Mouse (Mus musculus): ENCODE data around the gene Rbfox3. TPM values are rescaled to one million over a fixed set of nuclear protein-coding genes. Genes with fewer than 3 reads are reported as not detected.

Gene Rbfox3
- total and polyA plus RNA-seq, 2 experiments from 2014 or later: 52.6 to 76.8 TPM

DNA sequence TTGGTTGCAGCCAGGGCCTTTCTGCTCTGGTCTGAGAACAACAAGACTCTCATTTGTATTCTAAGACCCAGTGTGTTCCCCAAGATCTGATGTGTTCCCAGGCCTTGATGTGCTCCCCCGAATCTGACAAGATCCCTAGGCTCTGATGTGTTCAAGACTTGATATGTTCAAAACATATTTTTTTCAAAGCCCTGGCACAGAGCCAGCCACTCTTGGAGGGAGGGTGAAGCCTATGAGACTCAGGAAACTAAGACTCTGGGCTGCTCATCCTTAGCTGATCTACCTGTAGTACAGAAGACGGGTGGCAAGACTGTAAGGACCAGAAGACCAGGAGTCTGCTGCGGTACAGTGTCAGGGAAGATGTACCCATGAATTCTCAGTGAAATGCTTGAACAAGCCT, 264.5 kb downstream of the Rbfox3 start:
- Histone ChIP-seq H3K9ac (replicated peaks; ENCODE audit: low read length) (no peak overlapping the region), H3K9me3 (ENCODE audit: low read length) (no peaks in the 10 kb centered on the region), H3K27ac (no peak overlapping the region), H3K4me3 (ENCODE audit: low read length) (no peak overlapping the region), H3K27me3 (ENCODE audit: insufficient read depth, low read length) (no peaks in the 10 kb centered on the region), H3K36me3 (ENCODE audit: insufficient read depth, low read length) (no peaks in the 10 kb centered on the region), H3K4me1 (ENCODE audit: insufficient read depth, low read length) (no peaks in the 10 kb centered on the region; the same call in 1 of the 2 replicates), H3K4me2 (ENCODE audit: low read depth, low read length) (no peak overlapping the region)
- no peak for TF ChIP-seq CTCF (IDR thresholded peaks at IDR 0.05; ENCODE audit: low read depth)
- no peak for ATAC-seq
- WGBS: 85% methylated on average over 3 of the region's 3 CpGs
- no peak for DNase-seq (ENCODE audit: low spot score)

DNA sequence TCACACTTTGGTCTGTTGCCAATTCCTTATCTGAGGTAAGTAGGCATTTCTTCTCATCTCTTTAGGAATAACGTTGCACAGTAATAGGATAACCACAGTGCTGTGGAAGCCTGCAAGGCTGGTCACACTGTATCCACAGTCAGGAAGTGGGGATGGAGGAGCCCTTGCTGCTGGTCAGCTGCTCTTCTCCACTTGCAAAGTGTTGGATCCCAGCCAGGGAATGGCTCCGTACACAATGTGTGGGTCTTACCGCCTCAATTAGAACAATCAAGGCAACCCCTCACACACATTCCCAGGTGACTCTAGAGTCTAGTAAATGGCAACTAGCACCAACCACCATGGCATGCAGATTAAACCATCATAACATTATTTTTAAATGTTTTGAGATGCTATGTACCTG, 266.2 kb downstream of the Rbfox3 start:
- TF ChIP-seq CTCF (IDR thresholded peaks at IDR 0.05; ENCODE audit: low read depth): no peak
- H3K27me3 ChIP-seq (ENCODE audit: insufficient read depth, low read length): no peaks in the 10 kb centered on the region
- no peaks in the 10 kb centered on the region for H3K36me3 ChIP-seq (ENCODE audit: insufficient read depth, low read length)
- H3K9ac ChIP-seq (replicated peaks; ENCODE audit: low read length): no peak overlapping the region
- H3K4me3 ChIP-seq (ENCODE audit: low read length): no peak overlapping the region
- H3K27ac ChIP-seq: no peak overlapping the region
- WGBS: 82% methylated on average over 3 of the region's 3 CpGs
- no peak for DNase-seq (ENCODE audit: low spot score)
- H3K4me2 ChIP-seq (ENCODE audit: low read depth, low read length): no peak overlapping the region
- no peaks in the 10 kb centered on the region for H3K4me1 ChIP-seq (ENCODE audit: insufficient read depth, low read length)
- no peaks in the 10 kb centered on the region for H3K9me3 ChIP-seq (ENCODE audit: low read length)
- no peak for ATAC-seq

DNA sequence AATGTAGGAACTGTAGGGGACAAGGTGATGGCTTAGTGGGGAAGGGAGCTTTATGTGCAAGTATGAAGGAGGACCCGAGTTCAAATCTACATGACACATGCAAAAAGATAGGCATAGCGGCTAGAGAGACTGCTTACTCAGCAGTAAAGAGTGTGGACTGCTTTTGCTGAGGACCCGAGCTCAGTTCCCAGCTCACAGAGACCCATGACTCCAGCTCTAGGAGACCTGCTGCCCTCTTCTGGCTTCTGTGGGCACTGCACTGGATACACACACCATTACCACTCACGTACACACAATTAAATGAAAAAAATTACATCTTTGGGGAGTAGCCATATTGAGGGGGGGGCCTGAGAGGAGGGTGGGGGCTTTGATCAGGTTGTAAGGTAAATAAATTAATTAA, 270.7 kb downstream of the Rbfox3 start:
- Histone ChIP-seq H3K9ac (replicated peaks; ENCODE audit: low read length) (no peak overlapping the region), H3K4me1 (ENCODE audit: insufficient read depth, low read length) (peaks cover 3% of the 10 kb centered on the region; the same call in 1 of the 2 replicates), H3K9me3 (ENCODE audit: low read length) (no peaks in the 10 kb centered on the region), H3K27me3 (ENCODE audit: insufficient read depth, low read length) (no peaks in the 10 kb centered on the region), H3K36me3 (ENCODE audit: insufficient read depth, low read length) (no peaks in the 10 kb centered on the region), H3K27ac (no peak overlapping the region), H3K4me2 (ENCODE audit: low read depth, low read length) (no peak overlapping the region), H3K4me3 (ENCODE audit: low read length) (no peak overlapping the region)
- WGBS: 86% methylated on average over 4 of the region's 4 CpGs
- DNase-seq (ENCODE audit: low spot score) (no peak), ATAC-seq (no peak)
- peak; percentile 36; the same call in 1 of the 2 replicates for TF ChIP-seq CTCF (IDR thresholded peaks at IDR 0.05; ENCODE audit: low read depth)

DNA sequence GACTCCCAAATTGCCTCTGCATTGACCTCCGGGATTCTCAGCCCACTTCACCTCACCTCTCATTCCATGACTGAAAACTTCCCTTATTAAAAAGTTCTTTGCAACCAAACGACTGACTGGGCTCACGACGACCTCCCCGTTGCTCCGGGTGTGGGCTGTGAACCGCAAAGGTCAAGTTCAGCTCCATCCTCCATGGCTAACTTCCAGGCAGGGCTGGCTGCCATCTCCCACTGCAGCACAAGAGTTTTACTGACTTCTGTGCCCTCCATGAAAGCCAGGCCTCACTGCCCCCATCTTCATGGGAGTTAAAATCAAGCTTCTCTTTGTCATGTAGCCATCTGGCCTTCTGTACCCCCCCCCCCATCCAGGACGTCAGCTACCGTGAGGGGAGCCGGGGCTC, 273.7 kb downstream of the Rbfox3 start:
- TF ChIP-seq CTCF (IDR thresholded peaks at IDR 0.05; ENCODE audit: low read depth): no peak
- DNase-seq (ENCODE audit: low spot score) (no peak), ATAC-seq (no peak)
- H3K4me1 ChIP-seq (ENCODE audit: insufficient read depth, low read length): peaks cover 3% of the 10 kb centered on the region; the same call in 1 of the 2 replicates
- H3K36me3 ChIP-seq (ENCODE audit: insufficient read depth, low read length): no peaks in the 10 kb centered on the region
- H3K4me3 ChIP-seq (ENCODE audit: low read length): no peak overlapping the region
- WGBS: 52% methylated on average over 10 of the region's 10 CpGs
- H3K4me2 ChIP-seq (ENCODE audit: low read depth, low read length): no peak overlapping the region
- no peak overlapping the region for H3K27ac ChIP-seq
- no peak overlapping the region for H3K9ac ChIP-seq (replicated peaks; ENCODE audit: low read length)
- H3K27me3 ChIP-seq (ENCODE audit: insufficient read depth, low read length): no peaks in the 10 kb centered on the region
- H3K9me3 ChIP-seq (ENCODE audit: low read length): no peaks in the 10 kb centered on the region

DNA sequence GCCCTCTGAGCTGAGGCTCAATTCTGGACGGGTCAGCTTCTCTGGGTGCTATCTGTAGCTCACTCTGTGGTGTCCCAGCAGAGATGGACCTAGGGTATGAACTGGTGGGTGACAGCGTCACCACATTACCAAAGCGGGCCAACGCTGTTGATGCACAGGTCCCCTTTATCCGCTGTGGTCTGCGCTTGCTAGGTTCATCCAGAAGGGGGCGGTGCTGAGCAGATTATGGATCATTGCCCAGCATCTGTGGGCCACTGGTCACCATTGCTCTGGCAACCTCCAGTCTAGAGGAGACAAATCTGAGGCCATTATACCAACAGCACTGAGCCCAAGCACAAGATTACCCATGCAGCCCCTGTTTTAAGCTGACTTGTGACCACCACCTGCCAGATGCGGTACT, 276.8 kb downstream of the Rbfox3 start:
- peaks cover 3% of the 10 kb centered on the region; the same call in 1 of the 2 replicates for H3K4me1 ChIP-seq (ENCODE audit: insufficient read depth, low read length)
- TF ChIP-seq CTCF (IDR thresholded peaks at IDR 0.05; ENCODE audit: low read depth): peak; percentile 59
- no peak overlapping the region for H3K9ac ChIP-seq (replicated peaks; ENCODE audit: low read length)
- H3K4me2 ChIP-seq (ENCODE audit: low read depth, low read length): no peak overlapping the region
- ATAC-seq: no peak
- H3K27me3 ChIP-seq (ENCODE audit: insufficient read depth, low read length): no peaks in the 10 kb centered on the region
- H3K9me3 ChIP-seq (ENCODE audit: low read length): no peaks in the 10 kb centered on the region
- H3K27ac ChIP-seq: no peak overlapping the region
- WGBS: 59% methylated on average over 8 of the region's 8 CpGs
- no peak for DNase-seq (ENCODE audit: low spot score)
- H3K4me3 ChIP-seq (ENCODE audit: low read length): no peak overlapping the region
- H3K36me3 ChIP-seq (ENCODE audit: insufficient read depth, low read length): no peaks in the 10 kb centered on the region

DNA sequence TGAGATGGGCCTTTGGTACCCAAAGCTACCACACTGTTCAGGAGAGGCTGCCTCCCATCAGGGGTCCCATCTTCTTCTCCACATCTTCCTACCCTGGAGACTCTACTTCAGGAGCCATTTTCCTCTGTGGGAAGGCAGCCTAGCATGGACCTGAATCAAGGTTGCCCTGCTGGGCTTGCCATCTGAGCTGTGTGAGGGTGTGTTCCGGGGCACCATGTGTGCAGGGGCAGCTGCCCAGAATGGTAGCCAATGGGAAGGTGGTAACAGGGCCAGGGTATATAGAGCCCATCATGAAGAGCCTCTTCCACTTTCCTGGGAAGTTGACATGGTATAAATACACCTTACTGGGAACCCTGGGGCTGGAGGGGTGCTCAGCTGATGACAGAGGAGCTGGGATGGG, 281.7 kb downstream of the Rbfox3 start:
- DNase-seq (ENCODE audit: low spot score) (no peak), ATAC-seq (no peak)
- H3K36me3 ChIP-seq (ENCODE audit: insufficient read depth, low read length): no peaks in the 10 kb centered on the region
- H3K4me2 ChIP-seq (ENCODE audit: low read depth, low read length): no peak overlapping the region
- no peaks in the 10 kb centered on the region for H3K27me3 ChIP-seq (ENCODE audit: insufficient read depth, low read length)
- no peak overlapping the region for H3K27ac ChIP-seq
- H3K4me3 ChIP-seq (ENCODE audit: low read length): no peak overlapping the region
- H3K9me3 ChIP-seq (ENCODE audit: low read length): no peaks in the 10 kb centered on the region
- no peak for TF ChIP-seq CTCF (IDR thresholded peaks at IDR 0.05; ENCODE audit: low read depth)
- H3K9ac ChIP-seq (replicated peaks; ENCODE audit: low read length): no peak overlapping the region
- H3K4me1 ChIP-seq (ENCODE audit: insufficient read depth, low read length): no peaks in the 10 kb centered on the region
- 94% methylated on average over 1 of the region's 1 CpGs for WGBS

DNA sequence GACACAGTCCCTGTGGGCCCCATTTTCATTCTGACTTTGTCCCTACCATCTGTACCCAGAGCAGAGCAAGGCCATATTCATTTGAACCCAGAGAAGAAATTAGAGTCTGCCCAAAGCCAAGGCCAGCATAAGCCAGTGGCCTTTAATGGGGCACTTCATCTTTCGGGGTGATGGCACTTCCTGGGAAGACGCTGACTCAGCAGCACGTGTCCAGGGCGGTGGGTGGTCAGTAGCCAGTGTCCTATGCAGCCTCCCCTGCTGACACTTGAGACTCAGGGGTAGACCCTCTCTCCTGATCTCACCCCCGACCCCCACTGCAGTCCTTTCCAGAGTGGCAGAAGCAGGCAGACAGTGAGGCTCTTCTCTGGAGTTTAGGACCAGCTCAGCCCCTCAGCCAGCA, 283.9 kb downstream of the Rbfox3 start:
- no peaks in the 10 kb centered on the region for H3K27me3 ChIP-seq (ENCODE audit: insufficient read depth, low read length)
- H3K9ac ChIP-seq (replicated peaks; ENCODE audit: low read length): no peak overlapping the region
- H3K9me3 ChIP-seq (ENCODE audit: low read length): no peaks in the 10 kb centered on the region
- H3K36me3 ChIP-seq (ENCODE audit: insufficient read depth, low read length): no peaks in the 10 kb centered on the region
- H3K4me3 ChIP-seq (ENCODE audit: low read length): no peak overlapping the region
- H3K27ac ChIP-seq: no peak overlapping the region
- no peak for TF ChIP-seq CTCF (IDR thresholded peaks at IDR 0.05; ENCODE audit: low read depth)
- no peak overlapping the region for H3K4me2 ChIP-seq (ENCODE audit: low read depth, low read length)
- ATAC-seq (no peak), DNase-seq (ENCODE audit: low spot score) (no peak)
- no peaks in the 10 kb centered on the region for H3K4me1 ChIP-seq (ENCODE audit: insufficient read depth, low read length)
- 55% methylated on average over 5 of the region's 5 CpGs for WGBS

Data from hindbrain, postnatal 0 days (tissue).